In the genomic region with DNA sequence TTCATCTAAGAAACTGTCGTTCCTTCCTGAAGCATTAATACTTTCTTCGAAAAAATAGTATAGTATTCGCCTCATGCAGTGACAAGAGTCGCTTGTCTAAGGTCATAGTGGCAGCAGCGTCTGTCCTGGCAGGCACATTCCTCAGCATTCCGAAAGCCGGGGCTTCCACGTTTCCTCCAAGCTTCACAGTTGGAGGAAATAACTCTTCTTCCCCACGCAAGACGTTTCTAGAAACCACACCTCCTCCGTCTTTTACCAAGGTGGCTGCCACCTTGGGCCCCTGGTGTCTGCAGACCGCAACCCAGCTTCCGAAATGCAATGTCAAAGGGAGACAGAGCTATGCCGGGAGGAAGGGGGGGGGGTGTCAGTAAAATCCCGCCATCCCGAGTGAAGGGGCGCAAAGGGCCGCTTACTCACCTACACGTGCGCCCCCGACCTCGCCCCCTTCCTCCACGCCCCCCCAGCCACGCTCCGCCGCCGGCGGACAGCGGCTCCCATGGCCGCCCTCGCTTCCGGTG, we compare ENCODE assay signal across 8 mouse cellular contexts. TPM values are rescaled to one million over a fixed set of nuclear protein-coding genes. Genes with fewer than 3 reads are reported as not detected.
DNase-seq lines count a peak whose midpoint lies in the region; ATAC-seq lines count a peak whose summit lies in the region.

No protein-coding gene starts in this region.

- peak overlapping the region; percentile 97 for H3K27ac ChIP-seq in hindbrain, embryonic 11.5 days (ENCODE audit: low read depth, low read length)
- peak overlapping the region; percentile 96 for H3K27ac ChIP-seq in liver, embryonic 15.5 days (replicated peaks)
- H3K27ac ChIP-seq in stomach, embryonic 16.5 days (ENCODE audit: low read length): peak overlapping the region; percentile 99

- H3K36me3 ChIP-seq in hindbrain, embryonic 11.5 days (ENCODE audit: control insufficient read depth, insufficient read depth, low read length): peaks cover under 1% of the 10 kb centered on the region; the same call in 1 of the 2 replicates
- peaks cover 26% of the 10 kb centered on the region for H3K36me3 ChIP-seq in liver, embryonic 15.5 days (replicated peaks)
- peaks cover 4% of the 10 kb centered on the region; the same call in 1 of the 2 replicates for H3K36me3 ChIP-seq in stomach, embryonic 16.5 days (ENCODE audit: control insufficient read depth, insufficient read depth, low read length)

- H3K9me3 ChIP-seq in hindbrain, embryonic 11.5 days (ENCODE audit: control insufficient read depth, low read length): no peaks in the 10 kb centered on the region
- no peaks in the 10 kb centered on the region for H3K9me3 ChIP-seq in liver, embryonic 15.5 days (replicated peaks)
- H3K9me3 ChIP-seq in stomach, embryonic 16.5 days (replicated peaks; ENCODE audit: control insufficient read depth, low read length): no peaks in the 10 kb centered on the region

- peak overlapping the region; percentile 85 for H3K4me3 ChIP-seq in hindbrain, embryonic 11.5 days (ENCODE audit: low read depth, low read length)
- peak overlapping the region; percentile 100 for H3K4me3 ChIP-seq in liver, embryonic 15.5 days (replicated peaks)
- peak overlapping the region; percentile 87 for H3K4me3 ChIP-seq in stomach, embryonic 16.5 days (replicated peaks; ENCODE audit: low read length)

- DNase-seq in gastrocnemius, postnatal 10 days: peak; percentile 77
- DNase-seq in gastrocnemius, postnatal 4 days (ENCODE audit: low spot score in 2 of 2): no peak
- DNase-seq in thymus, postnatal 14 days: peak; percentile 86
- no peak for DNase-seq in thymus, postnatal 25 days
- no peak for DNase-seq in hindbrain, embryonic 11.5 days (ENCODE audit: low spot score)
- no peak for DNase-seq in adrenal gland, adult 8-10 months

- no peaks in the 10 kb centered on the region for H3K27me3 ChIP-seq in hindbrain, embryonic 11.5 days (ENCODE audit: control insufficient read depth, insufficient read depth, low read length)
- H3K27me3 ChIP-seq in liver, embryonic 15.5 days: no peaks in the 10 kb centered on the region
- H3K27me3 ChIP-seq in stomach, embryonic 16.5 days (ENCODE audit: control insufficient read depth, insufficient read depth, low read length): no peaks in the 10 kb centered on the region

- no peak; the same call in 1 of the 2 replicates for ATAC-seq in hindbrain, embryonic 11.5 days (ENCODE audit: low FRiP score)
- ATAC-seq in liver, embryonic 15.5 days (ENCODE audit: insufficient read depth): peak; percentile 67
- ATAC-seq in stomach, embryonic 16.5 days (ENCODE audit: insufficient read depth, low FRiP score): peak; percentile 66; the same call in 1 of the 2 replicates

- peak overlapping the region; percentile 85 for H3K9ac ChIP-seq in hindbrain, embryonic 11.5 days (ENCODE audit: low read depth, low read length)
- peak overlapping the region; percentile 84 for H3K9ac ChIP-seq in liver, embryonic 15.5 days
- peak overlapping the region; percentile 90 for H3K9ac ChIP-seq in stomach, embryonic 16.5 days (ENCODE audit: low read length)

- no peaks in the 10 kb centered on the region for H3K4me1 ChIP-seq in hindbrain, embryonic 11.5 days (replicated peaks; ENCODE audit: control insufficient read depth, insufficient read depth, low read length)
- H3K4me1 ChIP-seq in liver, embryonic 15.5 days (replicated peaks): peaks cover 39% of the 10 kb centered on the region
- peaks cover 17% of the 10 kb centered on the region for H3K4me1 ChIP-seq in stomach, embryonic 16.5 days (ENCODE audit: control insufficient read depth, insufficient read depth, low read length)

- under 1% methylated on average over 28 of the region's 32 CpGs for WGBS in hindbrain, embryonic 11.5 days
- WGBS in liver, embryonic 15.5 days (ENCODE audit: insufficient replicate concordance): under 1% methylated on average over 32 of the region's 32 CpGs
- WGBS in stomach, embryonic 16.5 days: 2% methylated on average over 32 of the region's 32 CpGs

- peak overlapping the region; percentile 75 for H3K4me2 ChIP-seq in hindbrain, embryonic 11.5 days (replicated peaks; ENCODE audit: low read depth, low read length)
- H3K4me2 ChIP-seq in liver, embryonic 15.5 days: peak overlapping the region; percentile 80
- peak overlapping the region; percentile 90 for H3K4me2 ChIP-seq in stomach, embryonic 16.5 days (ENCODE audit: low read depth, low read length)

RNA-seq across cellular contexts. Expression of a gene that starts 0.9 kb away (rescaled TPM):
- 10 to 100 TPM; 11.0 to 12.3 TPM for total RNA-seq in gastrocnemius, postnatal 10 days (2021)
- 10 to 100 TPM; 14.6 to 15.0 TPM for total RNA-seq in gastrocnemius, postnatal 4 days (2021)
- polyA plus RNA-seq in hindbrain, embryonic 11.5 days (2014; fragmentation: Nextera tagmentation; extraction: Ambion mirVana): 32.8 and 38.4 TPM in 2 replicates
- 20.7 and 20.8 TPM in 2 replicates for polyA plus RNA-seq in liver, embryonic 15.5 days (2015; fragmentation: Nextera tagmentation; extraction: Ambion mirVana)
- 35.7 and 40.4 TPM in 2 replicates for polyA plus RNA-seq in stomach, embryonic 16.5 days (2015; fragmentation: Nextera tagmentation; extraction: Ambion mirVana)
- total RNA-seq in adrenal gland, adult 8-10 months (2022): 10 to 100 TPM; 20.6 to 32.2 (median 23.4) TPM

RNA-seq across cellular contexts. Expression of a gene that starts 40.5 kb away (rescaled TPM):
- total RNA-seq in gastrocnemius, postnatal 10 days (2021): 100 to 1,000 TPM; 464 to 488 TPM
- 100 to 1,000 TPM; 344 to 430 TPM for total RNA-seq in gastrocnemius, postnatal 4 days (2021)
- polyA plus RNA-seq in hindbrain, embryonic 11.5 days (2014; fragmentation: Nextera tagmentation; extraction: Ambion mirVana): 683 and 711 TPM in 2 replicates
- 343 TPM in 2 replicates for polyA plus RNA-seq in liver, embryonic 15.5 days (2015; fragmentation: Nextera tagmentation; extraction: Ambion mirVana)
- 503 and 542 TPM in 2 replicates for polyA plus RNA-seq in stomach, embryonic 16.5 days (2015; fragmentation: Nextera tagmentation; extraction: Ambion mirVana)
- total RNA-seq in adrenal gland, adult 8-10 months (2022): 100 to 1,000 TPM; 310 to 386 (median 323) TPM

Comparison
In these comparisons a context has a peak if more than half of its experiments do, and no peak if none do; other contexts are left out.
1. DNase-seq: peak in gastrocnemius, postnatal 10 days (single experiment) and thymus, postnatal 14 days (single experiment); none in gastrocnemius, postnatal 4 days (0 of 2), thymus, postnatal 25 days (single experiment), hindbrain, embryonic 11.5 days (single experiment) and adrenal gland, adult 8-10 months (single experiment).
2. Peak in every context shown above with its lines, with median percentiles within 50 percentile points of each other: H3K27ac ChIP-seq, H3K4me2 ChIP-seq, H3K4me3 ChIP-seq and H3K9ac ChIP-seq.